Mouse (Mus musculus): ENCODE data around the gene Btbd19.

- TF ChIP-seq POLR2A (IDR thresholded peaks at IDR 0.05; ENCODE audit: low read depth, low read length) (no peak), CTCF (IDR thresholded peaks at IDR 0.05; ENCODE audit: extremely low read depth, insufficient read length, insufficient replicate concordance, low read depth, low read length) (no peak)
Observed at GRCm38 (mm10) chr4:117131890-117132793, 6.6 kb upstream of the Btbd19 start.
